Mouse (Mus musculus): ENCODE results near the gene Igfn1. TPM values are rescaled to one million over a fixed set of nuclear protein-coding genes. Genes with fewer than 3 reads are reported as not detected.

Gene Igfn1
- polyA plus RNA-seq, 1 experiment = 0.79 TPM

DNA sequence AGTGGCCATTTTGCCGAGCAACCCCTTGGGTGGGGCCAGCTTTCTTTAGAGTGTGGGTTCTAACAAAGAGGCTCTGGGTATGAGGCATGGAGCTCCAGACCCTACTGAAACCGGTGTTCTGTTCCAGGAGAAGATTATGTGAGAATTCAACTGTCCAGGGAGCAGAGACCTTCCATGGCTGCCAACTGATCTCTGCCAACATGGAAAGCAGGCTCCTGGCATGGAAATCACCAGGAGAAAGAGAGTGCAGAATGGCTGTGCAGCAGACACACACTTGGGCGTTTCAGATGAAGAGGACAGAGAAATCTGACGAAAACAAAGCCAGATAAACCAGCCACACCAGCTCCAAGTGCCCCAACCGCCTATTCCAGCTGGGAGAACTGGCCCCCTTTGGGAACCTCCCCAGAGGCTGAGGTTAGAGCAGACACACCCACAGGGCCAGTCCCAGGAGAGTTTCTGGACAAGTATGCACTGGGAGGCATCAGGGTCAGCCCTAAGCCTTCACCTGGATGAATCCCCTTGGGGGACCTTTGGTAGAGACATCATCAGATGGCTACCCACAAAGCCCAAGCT lies 89.6 kb downstream of the Igfn1 start:
- H3K27ac ChIP-seq (ENCODE audit: control insufficient read depth, insufficient read depth, low read depth, low read length) = no peak overlapping the region
- no peak overlapping the region for H3K4me3 ChIP-seq (ENCODE audit: control insufficient read depth, low read depth, low read length)
- TF ChIP-seq CTCF (IDR thresholded peaks at IDR 0.05; ENCODE audit: control insufficient read depth, insufficient read depth, insufficient replicate concordance, low read depth, low read length) (no peak), POLR2A (IDR thresholded peaks at IDR 0.05; ENCODE audit: control insufficient read depth, low read depth, low read length) (no peak)
- H3K4me1 ChIP-seq (ENCODE audit: control insufficient read depth, insufficient read depth, low read length) = peaks cover 8% of the 10 kb centered on the region
- no peaks in the 10 kb centered on the region for H3K36me3 ChIP-seq (ENCODE audit: control insufficient read depth, insufficient read depth, low read length)
- no peaks in the 10 kb centered on the region for H3K27me3 ChIP-seq (ENCODE audit: control insufficient read depth, insufficient read depth, low read length)

DNA sequence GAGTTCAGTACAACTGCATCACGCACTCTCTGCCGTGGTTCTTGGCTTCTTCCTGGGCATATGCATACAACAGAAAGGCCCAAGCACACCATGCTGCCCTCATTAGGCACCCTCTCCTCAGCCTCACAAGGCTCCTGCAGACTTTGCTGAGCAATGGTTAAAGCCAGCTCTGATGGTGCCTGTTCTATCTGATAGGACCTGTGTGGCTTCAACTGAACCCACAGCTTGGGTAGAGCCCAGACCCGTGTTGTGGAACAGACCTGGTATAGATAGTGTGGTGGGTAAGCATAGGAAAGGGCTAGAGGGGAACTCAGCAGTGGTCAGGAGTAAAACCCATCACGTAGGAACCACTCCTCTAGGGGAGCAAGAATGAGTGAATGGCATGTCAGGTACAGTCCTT lies 92.5 kb downstream of the Igfn1 start:
- Histone ChIP-seq H3K27ac (ENCODE audit: control insufficient read depth, insufficient read depth, low read depth, low read length) (no peak overlapping the region), H3K4me3 (ENCODE audit: control insufficient read depth, low read depth, low read length) (no peak overlapping the region), H3K27me3 (ENCODE audit: control insufficient read depth, insufficient read depth, low read length) (no peaks in the 10 kb centered on the region), H3K4me1 (ENCODE audit: control insufficient read depth, insufficient read depth, low read length) (peaks cover 4% of the 10 kb centered on the region), H3K36me3 (ENCODE audit: control insufficient read depth, insufficient read depth, low read length) (no peaks in the 10 kb centered on the region)
- TF ChIP-seq CTCF (IDR thresholded peaks at IDR 0.05; ENCODE audit: control insufficient read depth, insufficient read depth, insufficient replicate concordance, low read depth, low read length) = no peak
- TF ChIP-seq POLR2A (IDR thresholded peaks at IDR 0.05; ENCODE audit: control insufficient read depth, low read depth, low read length) = no peak

DNA sequence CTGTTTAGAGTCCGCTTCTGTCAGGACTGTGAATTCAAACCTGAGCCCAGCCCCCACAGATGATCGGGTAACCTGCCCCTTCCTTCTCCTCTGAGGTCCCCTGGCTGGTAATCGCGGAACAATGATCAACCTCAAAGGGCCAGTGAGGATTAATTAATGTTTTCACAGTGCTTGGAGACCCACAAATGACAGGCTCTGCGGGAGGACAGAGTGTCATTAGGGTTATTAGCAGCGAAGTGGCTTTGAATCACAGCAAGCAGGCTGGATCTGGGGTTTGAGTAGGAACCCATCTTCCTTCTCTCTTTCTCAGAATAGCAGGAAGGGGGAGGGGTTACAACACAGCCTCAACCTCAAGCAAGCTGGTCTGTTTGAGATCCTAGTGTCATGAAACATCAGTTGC lies 96.8 kb downstream of the Igfn1 start:
- Histone ChIP-seq H3K4me1 (ENCODE audit: control insufficient read depth, insufficient read depth, low read length) (no peaks in the 10 kb centered on the region), H3K27me3 (ENCODE audit: control insufficient read depth, insufficient read depth, low read length) (no peaks in the 10 kb centered on the region), H3K27ac (ENCODE audit: control insufficient read depth, insufficient read depth, low read depth, low read length) (no peak overlapping the region), H3K36me3 (ENCODE audit: control insufficient read depth, insufficient read depth, low read length) (no peaks in the 10 kb centered on the region), H3K4me3 (ENCODE audit: control insufficient read depth, low read depth, low read length) (no peak overlapping the region)
- TF ChIP-seq POLR2A (IDR thresholded peaks at IDR 0.05; ENCODE audit: control insufficient read depth, low read depth, low read length) (no peak), CTCF (IDR thresholded peaks at IDR 0.05; ENCODE audit: control insufficient read depth, insufficient read depth, insufficient replicate concordance, low read depth, low read length) (no peak)

DNA sequence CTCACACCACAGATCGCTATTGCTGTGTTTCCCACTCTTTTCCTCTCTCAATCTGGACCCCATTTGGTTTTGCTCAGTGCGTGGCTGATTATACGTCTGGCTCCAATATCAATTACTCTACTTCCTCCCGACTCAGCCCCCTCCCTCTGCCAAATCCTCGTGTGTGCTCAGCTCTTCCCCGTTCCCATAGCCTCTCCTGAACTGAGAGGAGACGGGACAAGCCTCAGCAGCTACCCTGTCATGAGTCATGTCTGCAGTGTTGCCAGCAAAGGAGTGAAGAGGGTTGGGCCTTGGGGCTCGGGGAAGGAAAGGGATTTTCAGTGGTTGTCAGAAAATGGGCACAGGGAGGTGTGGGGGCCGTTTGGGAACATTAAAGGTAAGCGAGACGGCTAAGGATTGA lies 99.4 kb downstream of the Igfn1 start:
- no peak overlapping the region for H3K27ac ChIP-seq (ENCODE audit: control insufficient read depth, insufficient read depth, low read depth, low read length)
- H3K4me1 ChIP-seq (ENCODE audit: control insufficient read depth, insufficient read depth, low read length) = no peaks in the 10 kb centered on the region
- no peaks in the 10 kb centered on the region for H3K27me3 ChIP-seq (ENCODE audit: control insufficient read depth, insufficient read depth, low read length)
- no peak for TF ChIP-seq CTCF (IDR thresholded peaks at IDR 0.05; ENCODE audit: control insufficient read depth, insufficient read depth, insufficient replicate concordance, low read depth, low read length)
- TF ChIP-seq POLR2A (IDR thresholded peaks at IDR 0.05; ENCODE audit: control insufficient read depth, low read depth, low read length) = no peak
- no peak overlapping the region for H3K4me3 ChIP-seq (ENCODE audit: control insufficient read depth, low read depth, low read length)
- H3K36me3 ChIP-seq (ENCODE audit: control insufficient read depth, insufficient read depth, low read length) = no peaks in the 10 kb centered on the region

Other genes with a start within 250 kb of the Igfn1 start
- gene Phlda3, start 240.2 kb downstream of the Igfn1 start, polyA plus RNA-seq (2012; rRNA removed) = 3.2 and 5.4 TPM in 2 replicates
- gene Tnni1, start 226.9 kb downstream of the Igfn1 start, polyA plus RNA-seq (2012; rRNA removed) = 0.79 and 0.99 TPM in 2 replicates
- 0.15 and 1.2 TPM in 2 replicates for gene Lad1, start 187.7 kb downstream of the Igfn1 start, polyA plus RNA-seq (2012; rRNA removed)
- 2.2 and 2.3 TPM in 2 replicates for gene Tnnt2, start 170.0 kb downstream of the Igfn1 start, polyA plus RNA-seq (2012; rRNA removed)
- 5.7 and 6.5 TPM in 2 replicates for gene Pkp1, start 87.1 kb downstream of the Igfn1 start, polyA plus RNA-seq (2012; rRNA removed)
- 22.5 and 22.6 TPM in 2 replicates for gene Tmem9, start 1.8 kb upstream of the Igfn1 start, polyA plus RNA-seq (2012; rRNA removed)
- gene Ascl5, start 44.5 kb upstream of the Igfn1 start, polyA plus RNA-seq (2012; rRNA removed) = not detected in 2 replicates
- 16.5 and 19.4 TPM in 2 replicates for gene Cacna1s, start 46.4 kb upstream of the Igfn1 start, polyA plus RNA-seq (2012; rRNA removed)
- gene Kif21b, start 125.0 kb upstream of the Igfn1 start, polyA plus RNA-seq (2012; rRNA removed) = 23.9 and 35.6 TPM in 2 replicates
- 11.9 and 13.3 TPM in 2 replicates for gene Mroh3, start 206.5 kb upstream of the Igfn1 start, polyA plus RNA-seq (2012; rRNA removed)
- gene Inava, start 227.9 kb upstream of the Igfn1 start, polyA plus RNA-seq (2012; rRNA removed) = 23.3 and 28.7 TPM in 2 replicates

All from testis, adult 2 months (tissue).